Mouse (Mus musculus) liver, adult 2 months (tissue): ENCODE data around the gene Entpd5. TPM values are rescaled to one million over a fixed set of nuclear protein-coding genes. Genes with fewer than 3 reads are reported as not detected.

Experiments used
- DNase-seq: peaks from one replicate; pipeline ENCODE4 v3.0.0-alpha.2; 2011; ENCODE audit warnings: low read depth, low spot score; ENCODE audit errors: extremely low read depth
- H3K27ac ChIP-seq: fragments of 200-500 bp; replicated peaks from 2 replicates; pipeline ENCODE4 v1.5.1; 2012; ENCODE audit warnings: low read depth, mild to moderate bottlenecking, control low read depth, inconsistent platforms, low read length; ENCODE audit not compliant: insufficient read depth
- H3K27me3 ChIP-seq: fragments of 200-500 bp; 2 replicates; pipeline ENCODE4 v1.6.1; 2012; ENCODE audit warnings: mild to moderate bottlenecking, moderate library complexity, low read length, inconsistent platforms; ENCODE audit not compliant: control insufficient read depth, insufficient read depth
- H3K36me3 ChIP-seq: fragments of 200-500 bp; 2 replicates; pipeline ENCODE4 v1.6.1; 2012; ENCODE audit warnings: low read length, inconsistent platforms; ENCODE audit not compliant: control insufficient read depth, insufficient read depth
- H3K4me1 ChIP-seq: fragments of 200-500 bp; 2 replicates; pipeline ENCODE4 v1.6.1; 2011; ENCODE audit warnings: low read length; ENCODE audit not compliant: control insufficient read depth, insufficient read depth
- H3K4me3 ChIP-seq: fragments of 200-500 bp; 2 replicates; pipeline ENCODE4 v1.5.1; 2011; ENCODE audit warnings: low read depth, mild to moderate bottlenecking, control low read depth, low read length, moderate library complexity; ENCODE audit not compliant: insufficient read depth
- H3K79me2 ChIP-seq: fragments of 200-500 bp; 2 replicates; pipeline ENCODE4 v1.6.1; 2012; ENCODE audit warnings: inconsistent platforms, mild to moderate bottlenecking, low read length, moderate library complexity; ENCODE audit not compliant: control insufficient read depth, insufficient read depth
- H3K9ac ChIP-seq: fragments of 200-500 bp; 2 replicates; pipeline ENCODE4 v1.6.1; 2012; ENCODE audit warnings: low read depth, mild to moderate bottlenecking, control low read depth, inconsistent platforms, low read length
- CTCF ChIP-seq: fragments of 200-500 bp; IDR thresholded peaks from 2 replicates; pipeline ENCODE4 v1.5.1; 2011; ENCODE audit warnings: low read depth, low read length, control low read depth
- POLR2A ChIP-seq: fragments of 200-500 bp; IDR thresholded peaks from 2 replicates; pipeline ENCODE4 v1.6.1; 2011; ENCODE audit warnings: low read length, control low read depth; ENCODE audit not compliant: insufficient read depth; ENCODE audit errors: extremely low read depth
- WGBS: fragments of 180-500 bp; shearing (Covaris S2); methylation state at CpG from one replicate; pipeline ENCODE4 v1.1.7; 2018; 5-methylcytosine and 5-hydroxymethylcytosine counted together
- polyA plus RNA-seq: library from polyadenylated mRNA; depleted of rRNA; stranded (reverse); fragments of >200 nt; gene quantifications from 2 replicates; pipeline ENCODE4 v1.2.3, GENCODE M21; 2012
- total RNA-seq: library from RNA; depleted of rRNA; stranded (reverse); fragments of >200 nt; gene quantifications from 2 replicates; pipeline ENCODE4 v1.2.3, GENCODE M21; 2014

The Entpd5 gene
- total and polyA plus RNA-seq, 2 experiments = 52.6 to 157 TPM

GRCm38 (mm10) chr12:84404541-84404940, 4.3 kb downstream of the Entpd5 start:
- Histone ChIP-seq H3K36me3 (no peaks in the 10 kb centered on the region), H3K9ac (no peak overlapping the region), H3K27me3 (no peaks in the 10 kb centered on the region), H3K4me3 (no peak overlapping the region), H3K4me1 (peaks cover 10% of the 10 kb centered on the region; the same call in 1 of the 2 replicates), H3K79me2 (peaks cover 2% of the 10 kb centered on the region; the same call in 1 of the 2 replicates), H3K27ac (no peak overlapping the region)
- no peak for DNase-seq
- TF ChIP-seq CTCF (no peak), POLR2A (no peak)
- WGBS = 97% methylated on average over 6 of the region's 6 CpGs

- Histone ChIP-seq H3K9ac (no peak overlapping the region; the same call in 1 of the 2 replicates), H3K4me1 (peaks cover 9% of the 10 kb centered on the region), H3K36me3 (no peaks in the 10 kb centered on the region), H3K27ac (peak overlapping the region; percentile 22), H3K27me3 (no peaks in the 10 kb centered on the region), H3K4me3 (no peak overlapping the region), H3K79me2 (peaks cover 6% of the 10 kb centered on the region; the same call in 1 of the 2 replicates)
- TF ChIP-seq POLR2A (no peak), CTCF (no peak)
- 22% methylated on average over 9 of the region's 9 CpGs for WGBS
- peak; percentile 66 for DNase-seq
These were observed 5.9 kb downstream of the Entpd5 start for GRCm38 (mm10) chr12:84402923-84403322.

GRCm38 (mm10) chr12:84400653-84401052, 8.2 kb downstream of the Entpd5 start:
- H3K4me3 ChIP-seq = peak overlapping the region; percentile 77
- H3K27ac ChIP-seq = peak overlapping the region; percentile 100
- peaks cover 16% of the 10 kb centered on the region for H3K4me1 ChIP-seq
- DNase-seq = peak; percentile 95
- peak overlapping the region; percentile 93 for H3K9ac ChIP-seq
- H3K79me2 ChIP-seq = peaks cover 3% of the 10 kb centered on the region; the same call in 1 of the 2 replicates
- H3K36me3 ChIP-seq = peaks cover 13% of the 10 kb centered on the region; the same call in 1 of the 2 replicates
- H3K27me3 ChIP-seq = no peaks in the 10 kb centered on the region
- TF ChIP-seq CTCF (no peak), POLR2A (peak; percentile 81; the same call in 1 of the 2 replicates)
- WGBS = 17% methylated on average over 3 of the region's 3 CpGs

DNA sequence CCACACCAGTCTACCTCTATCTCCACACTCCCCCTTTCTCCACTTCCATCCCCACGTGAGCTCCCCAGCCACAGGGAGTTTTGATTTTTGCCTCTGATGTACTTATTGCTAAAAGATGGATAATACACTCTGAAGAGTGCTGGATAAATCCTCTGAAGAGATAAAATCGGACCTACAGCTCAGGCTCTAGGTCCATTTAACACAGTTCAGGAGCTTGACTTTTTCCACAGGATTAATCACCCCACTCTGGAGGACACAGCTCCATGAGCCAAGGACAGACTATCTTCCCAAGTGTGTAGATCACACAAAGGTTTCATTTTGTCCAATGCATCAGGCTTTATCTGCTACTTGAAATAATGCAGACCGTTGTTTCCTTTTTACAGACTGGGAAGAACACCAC, 8.8 kb downstream of the Entpd5 start:
- no peak for DNase-seq
- Histone ChIP-seq H3K27ac (peak overlapping the region; percentile 100), H3K36me3 (peaks cover 19% of the 10 kb centered on the region; the same call in 1 of the 2 replicates), H3K4me1 (peaks cover 16% of the 10 kb centered on the region), H3K27me3 (no peaks in the 10 kb centered on the region), H3K9ac (peak overlapping the region; percentile 93), H3K4me3 (peak overlapping the region; percentile 77), H3K79me2 (peaks cover 3% of the 10 kb centered on the region; the same call in 1 of the 2 replicates)
- 18% methylated on average over 3 of the region's 3 CpGs for WGBS
- no peak for TF ChIP-seq CTCF
- no peak for TF ChIP-seq POLR2A

GRCm38 (mm10) chr12:84399663-84400062, 9.2 kb downstream of the Entpd5 start:
- Histone ChIP-seq H3K27me3 (no peaks in the 10 kb centered on the region), H3K4me3 (peak overlapping the region; percentile 77), H3K4me1 (peaks cover 16% of the 10 kb centered on the region), H3K9ac (peak overlapping the region; percentile 93), H3K79me2 (peaks cover 3% of the 10 kb centered on the region; the same call in 1 of the 2 replicates), H3K27ac (peak overlapping the region; percentile 100), H3K36me3 (peaks cover 20% of the 10 kb centered on the region; the same call in 1 of the 2 replicates)
- peak; percentile 95 for DNase-seq
- WGBS = 18% methylated on average over 9 of the region's 9 CpGs
- TF ChIP-seq POLR2A (peak; percentile 26; the same call in 1 of the 2 replicates), CTCF (no peak)

- Histone ChIP-seq H3K4me3 (peak overlapping the region; percentile 50), H3K4me1 (peaks cover 16% of the 10 kb centered on the region), H3K79me2 (peaks cover 3% of the 10 kb centered on the region; the same call in 1 of the 2 replicates), H3K27ac (peak overlapping the region; percentile 100), H3K9ac (peak overlapping the region; percentile 61), H3K36me3 (peaks cover 24% of the 10 kb centered on the region), H3K27me3 (no peaks in the 10 kb centered on the region)
- 21% methylated on average over 9 of the region's 9 CpGs for WGBS
- TF ChIP-seq CTCF = no peak
- TF ChIP-seq POLR2A = no peak
- DNase-seq = peak; percentile 59
These were observed 9.7 kb downstream of the Entpd5 start for GRCm38 (mm10) chr12:84399135-84399534.
